Mouse (Mus musculus) G1E (cell line): ENCODE measurements around the gene Rpp38. TPM values are rescaled to one million over a fixed set of nuclear protein-coding genes. Genes with fewer than 3 reads are reported as not detected.

Source experiments
- ATAC-seq: 2 replicates; pipeline ENCODE4 v1.8.0; 2016; ENCODE audit warnings: mild to moderate bottlenecking; ENCODE audit not compliant: insufficient number of reproducible peaks, poor library complexity, low FRiP score, severe bottlenecking; ENCODE audit errors: extremely low read depth
- DNase-seq: peaks from one replicate; pipeline ENCODE4 v3.0.0; 2012; ENCODE audit warnings: low spot score
- H3K27me3 ChIP-seq: 2 replicates; pipeline ENCODE4 v1.6.1; 2012; ENCODE audit warnings: mild to moderate bottlenecking, low read length, inconsistent platforms; ENCODE audit not compliant: insufficient read depth
- H3K36me3 ChIP-seq: replicated peaks from 2 replicates; pipeline ENCODE3; 2012; ENCODE audit warnings: mild to moderate bottlenecking, inconsistent platforms
- H3K4me1 ChIP-seq: 2 replicates; pipeline ENCODE4 v1.6.1; 2012; ENCODE audit warnings: low read depth, low read length, inconsistent platforms, mixed read lengths; ENCODE audit not compliant: insufficient read depth
- H3K4me3 ChIP-seq: 2 replicates; pipeline ENCODE4 v1.5.1; 2012; ENCODE audit warnings: low read depth, mild to moderate bottlenecking, inconsistent platforms, low read length, moderate library complexity, mixed read lengths
- H3K9me3 ChIP-seq: replicated peaks from 2 replicates; pipeline ENCODE4 v1.6.1; 2012; ENCODE audit warnings: inconsistent platforms
- CTCF ChIP-seq: IDR thresholded peaks from 2 replicates; pipeline ENCODE4 v1.5.1; 2012; ENCODE audit warnings: low read depth, low read length, inconsistent platforms, mixed read lengths
- GATA1 ChIP-seq: IDR thresholded peaks from 2 replicates; pipeline ENCODE4 v1.6.1; 2012; ENCODE audit warnings: borderline replicate concordance, low read length, inconsistent platforms, mixed read lengths
- GATA2 ChIP-seq: IDR thresholded peaks from 2 replicates; pipeline ENCODE4 v1.6.1; 2012; ENCODE audit warnings: low read depth, low read length, inconsistent platforms, borderline replicate concordance
- POLR2AphosphoS5 ChIP-seq: IDR thresholded peaks from 2 replicates; pipeline ENCODE4 v1.6.1; 2012; ENCODE audit warnings: low read depth, low read length, inconsistent platforms; ENCODE audit not compliant: insufficient replicate concordance
- TAL1 ChIP-seq: conservative IDR thresholded peaks from 2 replicates; pipeline ENCODE4 v1.6.1; 2012; ENCODE audit warnings: low read depth, low read length, inconsistent platforms, mixed read lengths
- polyA plus RNA-seq: library from polyadenylated mRNA; stranded (reverse); fragments of >175 nt; gene quantifications from 2 replicates; pipeline ENCODE4 v1.2.3, GENCODE M21; 2012
- total RNA-seq, 2 experiments: library from RNA; stranded (forward) in 1 of 2; stranded (reverse) in 1 of 2; fragments of 200-1000 nt in 1 of 2; fragments of >200 nt in 1 of 2; fragmentation: Nextera tagmentation in 1 of 2; gene quantifications; 2 replicates each; pipeline ENCODE4 v1.2.3; 2014 to 2017

Gene Rpp38
- 50.0 and 55.7 TPM in 2 replicates for total RNA-seq (2014; fragmentation: Nextera tagmentation)
- 19.1 and 22.9 TPM in 2 replicates for total RNA-seq (2017)
- 1.3 and 2.6 TPM in 2 replicates for polyA plus RNA-seq

DNA sequence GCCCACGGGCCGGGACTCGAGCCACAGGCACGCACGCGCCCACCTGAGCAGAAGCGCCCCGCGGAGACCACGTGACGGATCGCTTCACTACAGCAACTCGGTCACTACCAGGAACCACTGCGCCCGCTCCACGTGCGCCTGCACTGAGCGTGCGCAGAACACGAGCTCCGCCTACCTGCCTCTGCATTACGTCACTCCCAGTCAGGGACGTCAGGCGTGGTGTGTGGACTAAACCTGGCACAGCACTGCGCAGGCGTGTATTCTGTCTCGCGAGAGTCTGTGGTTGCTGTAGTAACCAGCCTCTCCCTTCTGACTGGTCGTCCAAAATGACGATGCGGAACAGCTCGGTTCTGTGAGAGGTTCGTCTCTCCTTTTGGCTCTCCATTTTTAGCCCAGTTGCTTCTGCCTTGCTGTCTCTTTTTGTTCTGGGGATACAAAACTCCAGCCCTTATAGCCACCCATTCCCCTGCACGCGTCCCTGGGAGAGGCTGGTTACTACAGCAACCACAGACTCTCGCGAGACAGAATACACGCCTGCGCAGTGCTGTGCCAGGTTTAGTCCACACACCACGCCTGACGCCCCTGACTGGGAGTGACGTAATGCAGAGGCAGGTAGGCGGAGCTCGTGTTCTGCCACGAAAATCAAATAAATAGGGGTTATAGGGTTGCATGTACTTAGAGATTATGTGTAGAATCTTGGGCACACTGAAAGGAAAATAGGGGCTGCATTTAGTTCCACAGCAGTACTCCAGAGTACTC lies at the start of gene Rpp38:
Rpp38 (minus strand) TSS at position 160 of the 759 bp plus-strand sequence.
- peaks cover 2% of the 10 kb centered on the region; the same call in 1 of the 2 replicates for H3K27me3 ChIP-seq
- TF ChIP-seq TAL1, result no peak
- no peak for TF ChIP-seq CTCF
- TF ChIP-seq GATA1, result no peak
- no peak for TF ChIP-seq POLR2AphosphoS5
- no peak for TF ChIP-seq GATA2
- H3K4me3 ChIP-seq, result peak within 1 kb of the TSS; percentile 82
- peak; percentile 50 for DNase-seq
- peak; percentile 77 for ATAC-seq
- H3K36me3 ChIP-seq, result peaks cover 31% of the 10 kb centered on the region
- H3K9me3 ChIP-seq, result no peaks in the 10 kb centered on the region
- peaks cover 34% of the 10 kb centered on the region for H3K4me1 ChIP-seq

DNA sequence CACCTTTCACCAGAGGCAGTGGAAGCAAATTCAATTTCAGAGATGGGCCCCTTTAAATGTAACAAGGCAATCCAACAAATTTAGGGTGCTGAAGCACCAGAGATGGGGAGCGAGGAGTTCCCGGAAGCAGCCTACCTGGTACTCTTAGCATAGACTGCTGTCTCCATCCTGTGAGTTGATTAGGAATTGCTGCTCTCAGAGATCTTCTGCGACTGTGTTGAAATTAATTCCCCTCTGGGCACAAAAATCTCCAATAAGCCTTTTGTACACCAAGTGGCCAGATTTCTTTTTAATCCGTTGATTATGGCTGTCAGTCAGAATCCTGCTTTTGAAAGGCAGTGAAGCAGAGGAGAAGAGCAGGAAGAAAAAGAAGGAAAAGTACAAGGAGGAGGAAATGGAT lies 32.7 kb upstream of the Rpp38 start:
- Histone ChIP-seq H3K4me1 (no peaks in the 10 kb centered on the region), H3K9me3 (no peaks in the 10 kb centered on the region), H3K27me3 (no peaks in the 10 kb centered on the region), H3K4me3 (no peak overlapping the region), H3K36me3 (no peaks in the 10 kb centered on the region)
- TF ChIP-seq POLR2AphosphoS5, result no peak
- ATAC-seq, result no peak
- DNase-seq, result no peak

DNA sequence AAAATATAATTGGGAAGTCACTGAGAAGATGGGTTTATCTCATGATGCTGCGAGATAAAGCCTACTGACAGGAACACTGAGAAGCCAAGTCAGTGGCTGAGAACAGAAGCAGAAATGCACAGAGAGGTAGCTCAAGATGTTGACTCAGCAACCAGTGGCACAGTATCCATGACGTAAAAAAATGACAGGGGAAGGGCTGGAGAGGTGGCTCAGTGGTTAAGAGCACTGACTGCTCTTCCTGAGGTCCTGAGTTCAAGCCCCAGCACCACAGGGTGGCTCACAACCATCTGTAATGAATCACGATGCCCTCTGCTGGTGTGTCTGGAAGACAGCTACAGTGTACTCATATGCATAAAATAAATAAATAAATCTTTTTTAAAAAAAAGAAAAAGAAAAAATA lies 28.6 kb upstream of the Rpp38 start:
- no peaks in the 10 kb centered on the region for H3K4me1 ChIP-seq
- no peaks in the 10 kb centered on the region for H3K36me3 ChIP-seq
- TF ChIP-seq GATA1, result no peak
- TF ChIP-seq POLR2AphosphoS5, result no peak
- TF ChIP-seq GATA2, result no peak
- TF ChIP-seq CTCF, result no peak
- no peak for TF ChIP-seq TAL1
- no peak overlapping the region for H3K4me3 ChIP-seq
- no peaks in the 10 kb centered on the region for H3K9me3 ChIP-seq
- no peak for ATAC-seq
- no peak for DNase-seq
- H3K27me3 ChIP-seq, result peaks cover 5% of the 10 kb centered on the region; the same call in 1 of the 2 replicates

- no peak for ATAC-seq
- DNase-seq, result no peak
- TF ChIP-seq GATA2 (no peak), TAL1 (no peak), GATA1 (no peak), CTCF (no peak), POLR2AphosphoS5 (no peak)
These were observed 25.4 kb upstream of the Rpp38 start for GRCm38 (mm10) chr2:3357887-3358286.

DNA sequence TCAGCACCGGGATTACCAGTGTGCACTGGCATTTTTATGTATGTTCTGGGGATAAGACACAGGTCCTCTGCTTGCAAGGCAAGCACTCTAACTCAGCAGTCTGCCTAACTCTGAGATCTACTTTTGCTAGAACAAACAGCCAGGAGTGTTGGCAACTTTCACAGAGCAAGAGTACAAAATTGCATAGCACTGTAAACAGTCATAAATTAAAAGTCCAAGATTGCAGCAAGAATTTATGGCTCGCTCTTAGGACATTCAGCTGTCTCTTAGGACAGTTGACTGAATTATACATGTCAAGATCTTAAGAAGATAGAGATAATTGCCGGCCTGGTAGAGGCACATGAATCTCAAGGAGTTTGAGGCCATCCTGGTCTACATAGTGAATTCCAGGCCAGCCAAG lies 23.9 kb upstream of the Rpp38 start:
- no peak for ATAC-seq
- H3K4me3 ChIP-seq, result no peak overlapping the region
- peaks cover 9% of the 10 kb centered on the region; the same call in 1 of the 2 replicates for H3K27me3 ChIP-seq
- DNase-seq, result no peak
- TF ChIP-seq CTCF, result no peak
- TF ChIP-seq GATA2, result no peak
- TF ChIP-seq GATA1, result no peak
- no peak for TF ChIP-seq POLR2AphosphoS5
- TF ChIP-seq TAL1, result no peak
- H3K4me1 ChIP-seq, result no peaks in the 10 kb centered on the region
- H3K9me3 ChIP-seq, result no peaks in the 10 kb centered on the region
- H3K36me3 ChIP-seq, result no peaks in the 10 kb centered on the region

More at GRCm38 (mm10) chr2:3357887-3358286, 25.4 kb upstream of the Rpp38 start:
- no peak overlapping the region for H3K4me3 ChIP-seq
- H3K27me3 ChIP-seq, result peaks cover 9% of the 10 kb centered on the region; the same call in 1 of the 2 replicates
- H3K9me3 ChIP-seq, result no peaks in the 10 kb centered on the region
- H3K36me3 ChIP-seq, result no peaks in the 10 kb centered on the region
- no peaks in the 10 kb centered on the region for H3K4me1 ChIP-seq

GRCm38 (mm10) chr2:3355793-3356192 lies 23.4 kb upstream of the Rpp38 start:
- no peak for DNase-seq
- H3K36me3 ChIP-seq, result no peaks in the 10 kb centered on the region
- H3K27me3 ChIP-seq, result peaks cover 9% of the 10 kb centered on the region; the same call in 1 of the 2 replicates
- no peak for ATAC-seq
- no peaks in the 10 kb centered on the region for H3K9me3 ChIP-seq
- no peaks in the 10 kb centered on the region for H3K4me1 ChIP-seq
- TF ChIP-seq TAL1 (no peak), POLR2AphosphoS5 (no peak), GATA1 (no peak), CTCF (no peak), GATA2 (no peak)
- H3K4me3 ChIP-seq, result no peak overlapping the region

- DNase-seq (no peak), ATAC-seq (no peak)
- Histone ChIP-seq H3K9me3 (no peaks in the 10 kb centered on the region), H3K4me1 (no peaks in the 10 kb centered on the region), H3K4me3 (no peak overlapping the region), H3K27me3 (peaks cover 9% of the 10 kb centered on the region; the same call in 1 of the 2 replicates), H3K36me3 (no peaks in the 10 kb centered on the region)
- TF ChIP-seq GATA2 (no peak), TAL1 (no peak), CTCF (no peak), POLR2AphosphoS5 (no peak)
These were observed 20.7 kb upstream of the Rpp38 start for GRCm38 (mm10) chr2:3353160-3353559.
